Mouse (Mus musculus) bone marrow, adult 2 months (tissue): ENCODE data around the gene Trpm5. TPM values are rescaled to one million over a fixed set of nuclear protein-coding genes. Genes with fewer than 3 reads are reported as not detected.

Source experiments
- H3K27ac ChIP-seq: fragments of 200-500 bp; 2 replicates; pipeline ENCODE4 v1.5.1; 2012; ENCODE audit warnings: low read depth, mild to moderate bottlenecking, control low read depth, inconsistent platforms, low read length; ENCODE audit not compliant: control insufficient read depth, poor library complexity, insufficient read depth
- H3K4me1 ChIP-seq: fragments of 200-500 bp; 2 replicates; pipeline ENCODE4 v1.6.1; 2011; ENCODE audit warnings: low read length; ENCODE audit not compliant: control insufficient read depth, insufficient read depth
- H3K4me3 ChIP-seq: fragments of 200-500 bp; replicated peaks from 2 replicates; pipeline ENCODE3; 2011; ENCODE audit warnings: mild to moderate bottlenecking, low read depth, low read length, control low read depth; ENCODE audit not compliant: control insufficient read depth
- CTCF ChIP-seq: fragments of 200-500 bp; IDR thresholded peaks from 2 replicates; pipeline ENCODE4 v1.5.1; 2011; ENCODE audit warnings: low read length, control low read depth; ENCODE audit not compliant: control insufficient read depth, insufficient read depth
- POLR2A ChIP-seq: fragments of 200-500 bp; IDR thresholded peaks from 2 replicates; pipeline ENCODE4 v1.6.1; 2011; ENCODE audit warnings: low read depth, mild to moderate bottlenecking, control low read depth, low read length, borderline replicate concordance; ENCODE audit not compliant: control insufficient read depth
- WGBS: fragments of 180-500 bp; shearing (Covaris S2); methylation state at CpG from one replicate; pipeline ENCODE4 v1.1.7; 2018; 5-methylcytosine and 5-hydroxymethylcytosine counted together
- polyA plus RNA-seq: library from polyadenylated mRNA; stranded (reverse); fragments of >200 nt; gene quantifications from 2 replicates; pipeline ENCODE4 v1.2.4, GENCODE M21; 2011; ENCODE audit warnings: low replicate concordance; ENCODE audit not compliant: missing spikeins, insufficient read depth, insufficient read length

The Trpm5 gene
- polyA plus RNA-seq, 1 experiment = not detected

DNA sequence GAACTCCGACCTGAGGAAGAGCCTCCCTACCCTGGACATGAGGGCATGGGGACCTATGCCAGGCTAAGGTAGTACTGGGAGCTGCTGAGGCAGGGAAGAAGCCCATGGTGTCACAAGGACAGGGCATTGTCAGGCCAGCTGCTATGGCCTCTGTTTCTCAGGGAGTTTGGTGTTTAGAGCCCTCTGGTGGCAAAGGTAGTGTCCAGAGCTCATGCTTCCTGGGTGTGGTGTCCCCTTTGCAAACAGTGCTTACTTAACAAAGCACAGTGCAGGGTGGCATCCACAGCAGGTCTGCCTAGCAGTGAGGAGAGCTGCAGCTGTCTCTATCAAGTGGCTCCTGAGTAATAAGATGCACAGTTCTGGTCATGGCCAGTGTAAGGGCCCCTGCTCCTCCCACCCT, 16.4 kb upstream of the Trpm5 start:
- H3K27ac ChIP-seq = no peak overlapping the region
- 71% methylated on average over 1 of the region's 1 CpGs for WGBS
- no peak overlapping the region for H3K4me3 ChIP-seq
- no peaks in the 10 kb centered on the region for H3K4me1 ChIP-seq
- no peak for TF ChIP-seq POLR2A
- TF ChIP-seq CTCF = no peak

DNA sequence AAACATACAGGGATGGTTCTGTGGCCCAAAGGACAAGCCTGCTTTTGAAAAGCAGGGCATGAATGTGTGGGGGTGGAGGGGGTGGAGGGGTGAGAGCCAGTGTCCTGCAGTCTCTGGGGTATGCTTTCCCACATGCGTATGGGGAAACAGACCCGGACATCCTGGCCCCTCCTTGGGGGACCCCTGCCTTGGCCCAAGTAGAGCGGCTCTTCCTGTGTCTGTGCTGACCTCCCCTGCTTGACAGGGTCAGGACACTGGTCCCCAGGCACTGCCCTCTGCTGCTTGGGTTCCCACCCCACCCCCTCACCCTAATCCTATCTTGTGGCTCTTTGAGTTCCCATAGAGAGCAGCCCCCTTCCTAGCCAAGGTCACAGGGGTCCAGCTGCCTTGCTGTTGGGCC, 15.3 kb upstream of the Trpm5 start:
- 53% methylated on average over 3 of the region's 3 CpGs for WGBS
- Histone ChIP-seq H3K4me1 (no peaks in the 10 kb centered on the region), H3K27ac (no peak overlapping the region), H3K4me3 (no peak overlapping the region)
- no peak for TF ChIP-seq POLR2A

DNA sequence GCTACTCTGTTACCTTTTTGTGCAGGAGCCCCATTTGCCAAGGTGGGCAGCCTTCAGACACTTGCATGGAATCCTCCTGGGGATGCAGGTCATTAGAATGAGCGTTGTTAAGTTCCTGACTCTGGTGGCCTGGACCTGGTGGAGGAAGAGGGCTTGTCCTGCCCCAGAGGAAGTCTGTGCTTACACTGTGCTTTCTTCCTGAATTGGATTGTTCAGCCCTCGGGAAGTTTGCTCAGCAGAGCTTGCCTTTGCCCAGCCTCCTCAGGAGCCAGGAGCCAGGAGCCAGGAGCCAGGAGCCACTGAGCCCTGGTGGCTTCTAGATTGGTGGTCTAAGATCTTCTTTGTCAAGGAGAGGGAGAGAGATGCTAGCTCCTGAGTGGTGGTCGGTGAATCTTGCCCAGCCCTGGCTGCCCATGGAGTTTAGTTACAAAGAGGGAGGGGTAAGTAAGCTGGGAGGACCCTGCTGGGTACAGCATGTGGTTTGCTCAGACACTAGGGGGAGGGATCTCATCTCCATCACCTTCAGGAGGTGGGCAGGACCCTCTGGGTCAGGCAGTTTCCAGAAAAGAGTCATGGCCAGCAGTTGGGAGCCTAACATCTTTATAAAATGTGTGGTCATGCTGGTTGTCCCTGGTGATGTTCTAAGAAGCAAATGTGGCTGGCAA, 14.7 kb upstream of the Trpm5 start:
- no peak overlapping the region for H3K27ac ChIP-seq
- no peak for TF ChIP-seq POLR2A
- no peak for TF ChIP-seq CTCF
- H3K4me3 ChIP-seq = no peak overlapping the region
- WGBS = 9% methylated on average over 3 of the region's 3 CpGs
- no peaks in the 10 kb centered on the region for H3K4me1 ChIP-seq

DNA sequence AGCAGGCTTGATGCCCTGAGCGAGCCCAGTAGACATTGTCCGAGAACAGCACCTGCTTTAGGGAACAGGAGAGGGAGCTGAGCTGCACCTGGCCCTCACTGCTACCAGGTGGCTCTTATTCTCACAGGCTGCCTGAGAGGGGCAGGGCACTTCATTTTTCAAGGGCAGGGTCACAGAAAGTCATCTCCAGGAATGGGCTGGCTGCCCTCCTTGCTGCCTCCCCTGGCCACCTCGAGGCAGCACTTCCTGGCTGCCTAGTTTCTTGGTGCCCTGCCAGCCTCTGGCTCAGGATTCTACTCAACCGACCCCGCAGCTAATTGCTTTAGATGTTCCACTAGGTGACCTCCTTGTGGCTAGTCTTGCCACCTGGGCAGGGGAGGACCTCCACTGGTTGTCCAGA, 13.8 kb upstream of the Trpm5 start:
- H3K4me3 ChIP-seq = no peak overlapping the region
- TF ChIP-seq POLR2A (no peak), CTCF (no peak)
- 34% methylated on average over 5 of the region's 5 CpGs for WGBS
- H3K27ac ChIP-seq = no peak overlapping the region
- no peaks in the 10 kb centered on the region for H3K4me1 ChIP-seq

DNA sequence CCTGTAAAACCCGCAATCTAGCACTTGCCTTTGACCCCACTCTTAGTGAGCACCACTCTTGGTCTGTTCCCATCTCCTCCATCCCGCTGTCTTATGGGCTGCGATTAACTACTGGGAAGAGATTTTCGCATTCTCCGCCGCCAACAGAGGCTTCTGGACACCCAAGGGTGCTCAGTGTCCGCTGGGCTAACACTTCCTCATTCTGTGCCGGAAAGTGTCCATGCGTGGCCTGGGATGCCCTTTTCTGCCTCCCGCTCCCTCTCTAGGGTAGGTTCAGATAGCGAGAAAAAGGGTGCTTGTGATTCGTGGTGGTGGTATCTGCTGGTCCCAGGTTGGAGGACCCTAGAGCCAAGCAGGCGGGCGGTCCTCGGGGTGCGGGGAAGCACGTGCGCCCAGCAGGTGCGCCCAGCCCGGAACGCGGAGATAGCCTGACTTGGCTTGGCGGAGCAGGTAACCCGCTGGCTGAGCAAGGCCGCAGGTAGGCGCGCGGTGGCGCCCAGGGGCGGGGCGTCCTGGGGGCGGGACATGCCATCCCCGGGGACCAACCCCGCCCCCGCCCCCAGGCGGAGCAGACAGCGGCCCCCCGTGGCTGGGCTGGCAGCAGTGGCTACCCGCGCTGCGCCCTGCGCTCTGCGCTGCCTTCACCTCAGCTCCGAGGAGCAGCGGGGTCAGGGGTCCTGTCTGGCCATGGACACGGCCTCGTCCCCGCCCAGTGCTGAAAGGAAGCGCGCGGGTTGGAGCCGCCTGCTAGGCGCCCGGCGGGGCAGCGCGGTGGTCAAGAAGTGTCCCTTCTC, 12.4 kb upstream of the Trpm5 start:
- WGBS = 6% methylated on average over 57 of the region's 57 CpGs
- TF ChIP-seq CTCF = no peak
- no peak for TF ChIP-seq POLR2A
- H3K4me3 ChIP-seq = no peak overlapping the region
- no peak overlapping the region for H3K27ac ChIP-seq
- no peaks in the 10 kb centered on the region for H3K4me1 ChIP-seq

DNA sequence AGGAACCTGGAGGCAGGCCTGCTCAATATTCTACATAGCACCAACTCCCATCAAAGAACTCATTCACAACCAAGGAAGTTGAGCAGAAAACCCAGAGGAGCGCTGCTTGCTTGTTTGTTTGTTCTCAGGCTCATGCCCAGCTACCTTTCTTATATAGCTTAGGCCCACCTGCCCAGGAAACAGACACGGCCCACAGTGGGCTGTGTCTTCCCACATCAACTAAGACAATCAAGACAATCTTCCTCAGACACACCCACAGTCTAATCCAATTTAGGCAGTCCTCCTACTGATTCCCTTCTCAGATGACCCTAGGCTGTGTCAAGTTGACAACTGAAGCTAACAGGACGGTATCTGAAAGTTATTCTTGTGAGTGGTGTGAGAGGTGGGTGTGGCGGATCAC, 11.6 kb upstream of the Trpm5 start, which contains the start of gene Kcnq1:
Kcnq1 (plus strand) TSS at position 301 of the 400 bp plus-strand sequence.
- WGBS = 67% methylated on average over 4 of the region's 4 CpGs
- H3K4me1 ChIP-seq = no peaks in the 10 kb centered on the region
- no peak within 1 kb of the TSS for H3K27ac ChIP-seq
- no peak for TF ChIP-seq CTCF
- TF ChIP-seq POLR2A = no peak
- H3K4me3 ChIP-seq = no peak within 1 kb of the TSS

DNA sequence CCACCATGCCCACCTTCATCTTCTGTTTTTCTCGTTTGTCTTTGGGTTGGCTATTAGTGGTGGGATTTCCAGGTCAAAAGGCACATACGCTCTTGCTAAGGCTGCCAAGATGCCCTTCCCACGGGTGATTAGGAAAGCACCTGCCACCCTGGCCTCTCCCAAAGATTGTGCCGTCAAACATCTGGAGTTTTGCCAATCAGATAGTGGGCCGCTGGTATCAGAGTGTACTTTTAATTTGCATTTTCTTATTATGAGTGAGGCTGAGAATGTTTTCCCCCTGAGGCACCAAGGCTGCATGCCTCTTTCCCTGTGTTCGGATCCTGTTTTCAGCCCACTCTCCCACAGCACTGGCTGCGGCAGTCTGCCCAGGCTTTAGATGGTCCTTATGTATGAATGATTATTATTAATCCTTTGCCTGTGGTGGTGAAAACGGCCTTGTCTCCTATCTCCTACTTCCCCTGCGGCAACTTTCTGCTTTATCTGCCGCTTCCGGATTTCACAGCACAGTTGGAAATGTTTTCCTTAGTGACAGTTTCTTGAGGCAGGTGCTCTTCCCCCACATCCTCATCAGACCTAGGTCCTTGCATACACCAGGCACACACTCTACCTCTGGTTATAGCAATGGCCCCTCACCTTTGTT, 10.9 kb upstream of the Trpm5 start:
- TF ChIP-seq POLR2A (no peak), CTCF (no peak)
- H3K4me3 ChIP-seq = no peak overlapping the region
- no peak overlapping the region for H3K27ac ChIP-seq
- 56% methylated on average over 11 of the region's 11 CpGs for WGBS
- H3K4me1 ChIP-seq = no peaks in the 10 kb centered on the region

DNA sequence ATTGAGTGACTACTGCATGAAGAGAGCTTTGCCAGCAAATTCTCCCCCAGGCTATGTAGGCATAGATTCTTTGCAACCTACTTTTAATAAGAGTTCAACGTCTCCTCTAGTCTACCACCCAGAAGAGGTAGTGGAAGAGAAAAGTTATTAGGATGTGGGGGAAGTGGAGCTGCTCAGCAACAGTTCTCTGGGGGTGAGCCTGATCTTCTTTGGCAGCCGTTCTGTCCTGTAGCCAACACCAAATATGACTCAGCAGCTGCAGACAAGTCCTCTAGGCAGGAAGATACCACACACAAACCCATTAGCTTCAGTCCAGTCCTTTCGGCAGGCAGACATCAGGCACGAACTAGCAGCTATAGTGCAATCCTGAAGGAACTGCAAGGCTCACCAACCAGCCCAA, 6.3 kb upstream of the Trpm5 start:
- TF ChIP-seq POLR2A (no peak), CTCF (no peak)
- Histone ChIP-seq H3K4me1 (no peaks in the 10 kb centered on the region), H3K27ac (no peak overlapping the region), H3K4me3 (no peak overlapping the region)
- WGBS = 4% methylated on average over 4 of the region's 4 CpGs

DNA sequence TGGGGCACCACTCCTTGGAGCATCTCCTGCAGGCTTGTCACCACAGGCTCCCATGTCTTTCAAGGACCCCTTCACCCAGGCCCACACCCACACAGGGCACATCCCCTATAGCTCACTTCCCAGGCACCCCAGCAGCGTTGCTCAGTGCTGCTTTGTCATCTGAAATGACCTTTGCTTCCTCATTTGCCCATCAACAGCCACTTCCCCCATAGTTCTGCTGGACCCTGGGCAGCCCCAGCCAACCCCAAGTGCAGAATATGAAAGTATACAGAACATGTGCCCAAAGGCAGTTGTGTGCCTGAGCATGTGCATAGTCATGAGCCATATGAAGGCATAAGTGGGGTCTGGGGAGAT, 1.1 kb upstream of the Trpm5 start:
- no peak overlapping the region for H3K27ac ChIP-seq
- TF ChIP-seq CTCF = no peak
- no peak for TF ChIP-seq POLR2A
- WGBS = 9% methylated on average over 1 of the region's 1 CpGs
- H3K4me1 ChIP-seq = no peaks in the 10 kb centered on the region
- H3K4me3 ChIP-seq = no peak overlapping the region
